Mouse (Mus musculus): ENCODE data around the gene AI837181.

GRCm38 (mm10) chr19:5384715-5385114 lies 40.2 kb upstream of the AI837181 start:
- TF ChIP-seq EP300 (IDR thresholded peaks at IDR 0.05) (no peak), CTCF (IDR thresholded peaks at IDR 0.05) (no peak)

Data from lung, postnatal 0 days (tissue).